Mouse (Mus musculus): ENCODE data around the gene Cyp4f13. TPM values are rescaled to one million over a fixed set of nuclear protein-coding genes. Genes with fewer than 3 reads are reported as not detected.

Gene Cyp4f13
- 10 to 100 TPM; 22.6 to 25.2 TPM for total RNA-seq (2021)
- long read RNA-seq, experiment 1, transcript Cyp4f13-201 (13 exons, 1,752 nt) = major isoform, 11 of 20 reads
- long read RNA-seq, experiment 1, partial matches to known transcripts = 1 of 20 reads
- long read RNA-seq, experiment 1, other reads (novel, unspliced or antisense) = 8 of 20 reads
- long read RNA-seq, experiment 2, transcript Cyp4f13-201 (13 exons, 1,752 nt) = major isoform, 5 of 9 reads
- long read RNA-seq, experiment 2, partial matches to known transcripts = 1 of 9 reads
- long read RNA-seq, experiment 2, other reads (novel, unspliced or antisense) = 3 of 9 reads

- peak; percentile 94 to 97 for DNase-seq (ENCODE audit: low spot score in 2 of 2)
Measured at GRCm38 (mm10) chr17:32947215-32947914, at the start of gene Cyp4f13. Cyp4f13 (minus strand) TSS chr17:32947402.

GRCm38 (mm10) chr17:32992699-32993474, 45.7 kb upstream of the Cyp4f13 start, which contains the start of gene Zfp952:
Zfp952 (plus strand) TSS chr17:32993129.
- DNase-seq (ENCODE audit: low spot score in 2 of 2) = peak; percentile 92 to 94

DNA sequence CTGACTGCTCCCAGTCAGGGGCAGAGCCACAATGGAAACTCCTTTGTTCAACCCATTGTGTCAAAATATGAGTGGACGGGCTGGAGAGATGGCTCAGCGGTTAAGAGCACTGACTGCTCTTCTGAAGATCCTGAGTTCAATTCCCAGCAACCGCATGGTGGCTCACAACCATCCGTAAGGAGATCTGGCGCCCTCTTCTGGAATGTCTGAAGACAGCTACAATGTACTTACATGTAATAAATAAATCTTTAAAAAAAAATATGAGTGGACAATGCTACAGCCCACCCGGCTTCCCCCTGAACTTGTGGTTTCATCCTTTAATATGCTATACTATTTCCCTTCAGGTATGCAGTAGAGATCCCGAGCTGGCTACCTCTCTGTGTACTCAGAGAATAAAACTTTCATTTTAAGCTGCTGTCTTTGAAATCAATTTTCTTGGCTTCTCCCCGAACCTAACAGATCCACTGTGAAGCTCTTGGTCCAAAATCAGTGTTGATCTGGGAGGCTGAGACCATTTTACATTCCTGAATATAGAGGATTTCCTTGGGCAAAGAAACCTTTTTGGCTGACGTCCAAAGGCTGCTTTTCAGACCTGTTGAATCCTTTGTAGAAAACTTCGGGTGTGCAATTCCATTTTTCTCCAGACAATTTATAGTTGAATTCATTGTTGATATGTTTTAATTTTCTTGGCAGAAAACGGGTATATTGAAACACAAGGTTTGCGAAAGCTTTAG, 44.9 kb upstream of the Cyp4f13 start:
- no peak for DNase-seq (ENCODE audit: low spot score in 2 of 2)

DNA sequence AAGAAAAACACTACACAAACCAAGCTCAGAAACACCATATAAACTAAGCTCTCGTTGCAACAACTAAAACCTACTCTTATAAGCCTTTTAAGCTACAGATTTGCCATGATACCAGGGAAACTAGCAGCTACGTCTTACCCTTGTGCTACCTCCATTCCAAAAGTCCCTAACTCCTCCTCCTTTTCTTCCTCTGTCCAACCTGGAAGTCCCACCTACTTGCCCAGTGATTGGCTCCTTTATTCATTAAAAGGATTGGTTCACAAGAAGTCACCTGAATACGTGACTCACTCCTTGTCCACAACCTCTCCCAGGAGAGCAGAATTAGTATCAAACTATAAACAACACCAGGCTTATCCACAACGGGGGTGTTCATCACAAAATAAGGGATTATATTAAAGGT, 39.1 kb upstream of the Cyp4f13 start:
- no peak for DNase-seq (ENCODE audit: low spot score in 2 of 2)

GRCm38 (mm10) chr17:32981361-32981760, 34.2 kb upstream of the Cyp4f13 start:
- no peak for DNase-seq (ENCODE audit: low spot score in 2 of 2)

GRCm38 (mm10) chr17:32965623-32966290, 18.6 kb upstream of the Cyp4f13 start, which contains the start of gene Zfp472:
Zfp472 (plus strand) TSS chr17:32965814.
- peak; percentile 91 to 95 for DNase-seq (ENCODE audit: low spot score in 2 of 2)

DNA sequence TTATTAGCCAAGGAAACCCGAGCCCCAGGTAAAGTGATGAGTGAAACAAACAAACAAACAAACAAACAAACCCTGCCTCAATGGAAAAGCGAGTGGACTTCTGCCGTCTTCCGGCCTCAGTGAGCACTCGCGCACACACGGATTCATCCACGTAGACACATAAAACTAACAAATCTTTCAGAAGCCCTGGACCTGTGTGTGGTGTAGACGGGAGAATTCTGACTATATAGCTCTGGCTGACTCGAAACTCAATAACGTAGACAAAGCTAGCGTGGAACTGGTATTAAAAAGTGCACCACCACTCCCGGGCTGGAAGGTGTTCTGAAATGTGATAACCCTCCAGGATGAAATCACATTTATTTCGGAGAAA, 18.0 kb upstream of the Cyp4f13 start:
- DNase-seq (ENCODE audit: low spot score in 2 of 2) = no peak

DNA sequence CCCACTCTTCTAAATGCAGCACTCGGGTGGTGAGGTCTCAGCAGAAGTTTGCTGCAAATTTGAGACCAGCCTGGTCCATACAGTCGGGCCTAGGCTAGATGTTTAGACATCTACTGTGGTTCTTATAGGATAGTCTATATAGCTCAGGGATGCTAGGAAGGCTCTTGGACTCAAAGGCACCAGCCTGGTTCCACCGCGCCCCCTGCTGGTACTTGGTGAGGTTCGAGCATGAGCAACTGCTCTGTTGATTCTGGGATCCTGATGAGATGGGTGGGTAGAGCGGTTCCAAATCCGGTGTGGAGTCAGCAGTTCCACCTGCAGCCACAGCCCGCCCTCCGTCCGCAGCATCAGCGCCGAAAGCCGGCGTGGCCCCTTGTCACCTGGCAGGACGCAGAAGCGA, 4.2 kb upstream of the Cyp4f13 start:
- peak; percentile 76 to 87 for DNase-seq (ENCODE audit: low spot score in 2 of 2)

DNA sequence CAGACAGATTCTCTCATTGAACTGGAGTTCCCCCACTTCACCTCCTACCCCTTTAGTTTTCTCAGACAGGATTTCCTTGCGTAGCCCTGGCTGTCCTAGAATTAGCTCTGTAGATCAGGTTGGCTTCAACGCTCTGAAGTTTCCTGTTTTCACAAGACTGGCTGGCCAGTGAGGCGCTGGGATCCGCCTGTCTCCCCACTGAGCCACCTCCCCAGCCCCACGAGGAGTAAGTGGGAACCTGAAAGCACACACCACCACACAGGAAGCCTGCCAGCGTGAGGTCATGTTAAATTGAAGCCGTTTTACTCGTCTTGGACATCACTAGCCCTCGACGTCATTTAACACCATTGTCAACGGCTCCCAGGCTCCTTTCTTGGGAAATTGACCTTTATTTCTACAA, 3.8 kb upstream of the Cyp4f13 start:
- DNase-seq (ENCODE audit: low spot score in 2 of 2) = no peak

GRCm38 (mm10) chr17:32950136-32950535, 2.9 kb upstream of the Cyp4f13 start:
- DNase-seq (ENCODE audit: low spot score in 2 of 2) = no peak

- DNase-seq (ENCODE audit: low spot score in 2 of 2) = no peak
Measured at GRCm38 (mm10) chr17:32946716-32947115, 486 bp downstream of the Cyp4f13 start.

DNA sequence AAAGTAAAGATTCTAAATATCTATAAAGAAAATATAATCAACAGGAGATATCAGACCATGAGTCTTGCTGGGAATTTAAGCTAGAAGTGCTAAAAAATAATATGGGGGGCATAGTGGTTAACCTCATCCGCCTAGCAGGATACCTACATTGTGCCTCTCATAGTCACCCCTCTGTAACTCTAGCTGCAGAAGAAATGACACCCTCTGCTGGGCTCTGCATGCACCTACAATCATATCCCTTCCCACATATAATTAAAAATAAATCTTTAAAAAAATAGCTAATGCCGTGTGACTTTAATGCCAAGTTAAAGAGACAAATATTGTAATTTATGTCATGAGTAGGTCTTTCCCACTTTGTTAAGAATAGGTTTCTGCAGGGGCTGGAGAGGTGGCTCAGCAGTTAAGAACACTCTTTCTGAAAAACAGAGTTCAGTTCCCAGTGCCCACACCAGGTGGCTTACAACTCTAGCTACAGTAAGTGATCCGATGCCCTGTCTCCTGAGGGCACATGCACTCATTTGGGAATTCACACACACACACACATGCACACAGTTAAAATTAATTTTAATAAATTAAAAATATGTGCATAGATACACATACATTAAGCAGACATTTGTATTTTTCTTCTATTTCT, 2.7 kb downstream of the Cyp4f13 start:
- no peak for DNase-seq (ENCODE audit: low spot score in 2 of 2)

DNA sequence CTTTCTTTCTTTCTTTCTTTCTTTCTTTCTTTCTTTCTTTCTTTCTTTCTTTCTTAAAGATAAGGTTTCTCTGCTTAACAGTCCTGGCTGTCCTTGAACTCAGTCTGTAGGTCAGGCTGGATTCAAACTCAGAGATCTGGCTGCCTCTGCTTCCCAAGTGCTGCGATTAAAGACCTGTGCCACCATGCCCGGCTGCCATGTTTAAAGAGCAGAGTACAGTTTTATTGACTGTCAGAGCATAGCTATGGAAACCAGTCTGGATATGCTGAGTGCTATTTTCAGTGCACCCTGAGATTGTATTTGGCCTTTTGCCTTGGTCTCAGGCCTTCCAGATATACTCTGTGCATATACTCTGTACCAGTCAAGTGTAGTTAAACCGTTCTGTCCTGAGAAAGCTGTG, 3.5 kb downstream of the Cyp4f13 start:
- DNase-seq (ENCODE audit: low spot score in 2 of 2) = no peak

DNA sequence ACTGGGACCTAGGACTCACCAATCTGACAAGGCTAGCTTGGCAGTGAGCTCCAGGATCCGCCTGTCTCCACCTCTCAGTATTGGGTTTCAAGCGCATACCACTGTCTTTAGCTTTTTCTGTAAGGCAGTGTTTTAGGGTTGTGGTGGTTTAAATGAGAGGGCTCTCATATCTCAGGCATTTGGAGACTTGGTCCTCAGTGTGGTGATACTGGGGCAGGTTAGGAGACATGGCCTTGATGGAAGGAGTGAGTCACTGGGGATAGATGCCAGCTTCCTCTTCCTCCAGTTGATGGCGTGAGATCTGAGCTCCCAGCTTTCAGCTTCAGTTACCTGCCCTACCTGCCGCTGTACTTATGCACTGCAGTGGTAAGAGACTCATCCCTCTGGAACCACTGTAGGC, 7.4 kb downstream of the Cyp4f13 start:
- DNase-seq (ENCODE audit: low spot score in 2 of 2) = no peak

DNA sequence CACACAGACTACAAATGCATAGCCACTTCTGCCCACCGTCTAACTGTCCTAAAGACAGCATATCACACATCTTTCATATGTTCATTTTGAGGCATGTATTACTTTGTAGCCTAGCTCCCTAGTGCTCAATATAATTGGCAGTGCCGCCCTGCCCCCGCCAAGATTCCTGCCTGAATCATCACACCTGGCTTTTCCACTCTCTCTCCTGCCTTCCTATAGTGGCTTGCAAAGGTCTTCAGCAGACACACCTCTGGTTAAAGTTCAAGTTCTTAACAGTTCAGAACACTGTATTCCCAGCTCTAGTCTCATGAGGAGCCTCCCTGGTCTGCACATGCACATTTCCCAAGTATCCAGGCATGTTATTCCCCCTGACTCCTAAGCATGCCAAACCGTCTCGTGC, 19.4 kb downstream of the Cyp4f13 start:
- DNase-seq (ENCODE audit: low spot score in 2 of 2) = no peak

- DNase-seq (ENCODE audit: low spot score in 2 of 2) = peak; percentile 51 to 62
Measured at GRCm38 (mm10) chr17:32924658-32925312, 22.4 kb downstream of the Cyp4f13 start.

DNA sequence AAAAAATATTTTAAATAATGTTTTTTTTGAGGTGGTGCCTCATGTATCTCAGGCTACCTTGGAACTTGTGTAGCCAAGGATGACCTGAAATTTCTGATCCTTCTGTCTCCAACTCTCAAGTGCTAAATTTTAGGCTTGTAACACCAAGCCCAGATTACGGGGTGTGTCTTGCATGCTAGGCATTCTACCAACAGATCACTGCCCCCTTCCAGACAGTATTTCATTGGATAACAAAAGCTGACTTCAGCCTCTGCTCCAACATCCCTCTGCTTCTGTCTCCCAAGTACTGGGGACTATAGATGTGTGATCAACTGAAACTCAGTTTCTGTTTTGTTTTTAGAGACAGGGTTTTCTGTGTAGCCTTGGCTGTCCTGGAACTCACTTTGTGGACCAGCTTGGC, 23.5 kb downstream of the Cyp4f13 start:
- no peak for DNase-seq (ENCODE audit: low spot score in 2 of 2)

- no peak for DNase-seq (ENCODE audit: low spot score in 2 of 2)
Measured at GRCm38 (mm10) chr17:32919123-32919522, 28.1 kb downstream of the Cyp4f13 start.

- DNase-seq (ENCODE audit: low spot score in 2 of 2) = peak; percentile 22 to 29
Measured at GRCm38 (mm10) chr17:32917131-32917530, 30.1 kb downstream of the Cyp4f13 start, which contains the start of gene Cyp4f14. Cyp4f14 (minus strand) TSS chr17:32917342.

- no peak for DNase-seq (ENCODE audit: low spot score in 2 of 2)
Measured at GRCm38 (mm10) chr17:32916075-32916474, 31.1 kb downstream of the Cyp4f13 start.

Measured in layer of hippocampus, postnatal 14 days (tissue).